In the genomic region with DNA sequence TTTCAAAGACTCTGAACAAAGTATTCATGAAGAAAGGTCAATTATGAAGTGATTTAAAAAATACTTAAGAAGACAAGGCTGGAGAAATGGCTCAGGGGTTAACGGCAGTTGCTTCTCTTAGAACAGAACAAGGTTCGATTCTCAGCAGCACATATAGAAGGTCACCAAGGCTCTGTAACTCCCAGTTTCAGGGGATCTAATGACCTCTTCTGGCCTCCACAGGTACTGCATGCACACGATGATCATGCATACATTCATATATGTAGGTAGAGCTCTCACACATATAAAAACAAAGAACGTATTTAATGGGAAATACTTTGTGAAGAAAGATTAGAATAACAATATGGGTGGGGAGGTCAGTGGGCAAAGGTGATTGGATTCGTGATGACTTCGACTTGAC, we compare ENCODE assay signal across 10 mouse cellular contexts. TPM values are rescaled to one million over a fixed set of nuclear protein-coding genes. Genes with fewer than 3 reads are reported as not detected.
A peak's percentile ranks its signal among the peaks of the same experiment; 100 is the strongest.
DNase-seq lines count a peak whose midpoint lies in the region; ATAC-seq lines count a peak whose summit lies in the region.
"Had no signal": no experiment of that assay in that cellular context is flagged by ENCODE, and none has a peak within 500 bp of the region (broad histone marks: within the 10 kb centered on the region; RNA-seq: fewer than 3 reads in every experiment).

No protein-coding gene starts in this region.

- no peak overlapping the region for H3K27ac ChIP-seq in forebrain, embryonic 12.5 days
- no peak overlapping the region for H3K27ac ChIP-seq in forebrain, embryonic 15.5 days (replicated peaks)
- no peak overlapping the region for H3K27ac ChIP-seq in liver, embryonic 12.5 days
- H3K27ac ChIP-seq: heart, embryonic 15.5 days had no signal

- 84% methylated on average over 6 of the region's 6 CpGs for WGBS in forebrain, embryonic 12.5 days
- WGBS in forebrain, embryonic 15.5 days, result 89% methylated on average over 6 of the region's 6 CpGs
- WGBS in liver, embryonic 12.5 days (ENCODE audit: insufficient replicate concordance), result 70% methylated on average over 6 of the region's 6 CpGs

- peaks cover 24% of the 10 kb centered on the region for H3K36me3 ChIP-seq in forebrain, embryonic 12.5 days (replicated peaks)
- peaks cover 11% of the 10 kb centered on the region for H3K36me3 ChIP-seq in forebrain, embryonic 15.5 days
- H3K36me3 ChIP-seq in liver, embryonic 12.5 days, result peaks cover 34% of the 10 kb centered on the region

- no peak overlapping the region for H3K4me3 ChIP-seq in forebrain, embryonic 12.5 days (replicated peaks)
- no peak overlapping the region for H3K4me3 ChIP-seq in forebrain, embryonic 15.5 days
- no peak overlapping the region for H3K4me3 ChIP-seq in liver, embryonic 12.5 days
- H3K4me3 ChIP-seq: heart, embryonic 15.5 days had no signal

- no peaks in the 10 kb centered on the region for H3K4me1 ChIP-seq in forebrain, embryonic 12.5 days
- peaks cover 4% of the 10 kb centered on the region; the same call in 1 of the 2 replicates for H3K4me1 ChIP-seq in forebrain, embryonic 15.5 days
- no peaks in the 10 kb centered on the region for H3K4me1 ChIP-seq in liver, embryonic 12.5 days

- DNase-seq in 3T3-L1 (ENCODE audit: low read depth, low spot score), result peak; percentile 55
- DNase-seq in T-cell, adult 2 months (ENCODE audit: low spot score), result no peak
- DNase-seq in cerebellum, adult 9-11 months, result no peak
- DNase-seq in layer of hippocampus, adult 11-12 months (ENCODE audit: low spot score), result no peak
- DNase-seq: cerebellum, adult 8-10 months had no signal

- no peak overlapping the region for H3K4me2 ChIP-seq in forebrain, embryonic 12.5 days
- no peak overlapping the region for H3K4me2 ChIP-seq in forebrain, embryonic 15.5 days (replicated peaks)
- no peak overlapping the region for H3K4me2 ChIP-seq in liver, embryonic 12.5 days
- H3K4me2 ChIP-seq: heart, embryonic 15.5 days had no signal

- no peaks in the 10 kb centered on the region for H3K27me3 ChIP-seq in forebrain, embryonic 12.5 days
- no peaks in the 10 kb centered on the region for H3K27me3 ChIP-seq in forebrain, embryonic 15.5 days
- no peaks in the 10 kb centered on the region for H3K27me3 ChIP-seq in liver, embryonic 12.5 days (replicated peaks)
- H3K27me3 ChIP-seq: heart, embryonic 15.5 days had no signal

- H3K9me3 ChIP-seq in forebrain, embryonic 12.5 days, result no peaks in the 10 kb centered on the region
- H3K9me3 ChIP-seq in forebrain, embryonic 15.5 days, result no peaks in the 10 kb centered on the region
- H3K9me3 ChIP-seq in liver, embryonic 12.5 days (replicated peaks), result no peaks in the 10 kb centered on the region
- H3K9me3 ChIP-seq: heart, embryonic 15.5 days had no signal

- H3K9ac ChIP-seq in forebrain, embryonic 12.5 days, result no peak overlapping the region
- no peak overlapping the region for H3K9ac ChIP-seq in forebrain, embryonic 15.5 days (replicated peaks)
- no peak overlapping the region for H3K9ac ChIP-seq in liver, embryonic 12.5 days
- H3K9ac ChIP-seq: heart, embryonic 15.5 days had no signal

- peak; percentile 52; the same call in 1 of the 2 replicates for ATAC-seq in forebrain, embryonic 12.5 days (ENCODE audit: low FRiP score)
- no peak for ATAC-seq in forebrain, embryonic 15.5 days (replicated peaks)
- peak; percentile 89 for ATAC-seq in common myeloid progenitor, adult 5-6 weeks (replicated peaks; ENCODE audit: low read depth, poor library complexity, severe bottlenecking)
- ATAC-seq in liver, embryonic 12.5 days, result 0 out of 2 replicates have a peak, but pooled peaks have one; percentile 32

RNA-seq across cellular contexts. Expression of a gene that starts 56.5 kb away (rescaled TPM):
- polyA plus RNA-seq in forebrain, embryonic 12.5 days (2016; fragmentation: Nextera tagmentation; extraction: Ambion mirVana), result 43.6 and 48.2 TPM in 2 replicates
- 20.5 and 22.3 TPM in 2 replicates for polyA plus RNA-seq in forebrain, embryonic 15.5 days (2015; fragmentation: Nextera tagmentation; extraction: Ambion mirVana)
- total RNA-seq in common myeloid progenitor, adult 5-6 weeks (2017), result 9.1 and 9.8 TPM in 2 replicates
- polyA plus RNA-seq in liver, embryonic 12.5 days (2016; fragmentation: Nextera tagmentation; extraction: Ambion mirVana), result 13.4 and 15.0 TPM in 2 replicates
